Mouse (Mus musculus) neural tube, embryonic 11.5 days (tissue): Measurements from ENCODE around the gene Polr3a. TPM values are rescaled to one million over a fixed set of nuclear protein-coding genes. Genes with fewer than 3 reads are reported as not detected.
"Not testable (repeated sequence)": the region's sequence is repeated elsewhere in the genome, so short reads cannot be mapped to it uniquely, and the experiment has no call there.

ENCODE experiments used
- ATAC-seq: fragments of 200-750 bp; cut with Nextera tagmentation; 2 replicates; pipeline ENCODE4 v1.8.0; 2017; ENCODE audit warnings: moderate number of reproducible peaks, mild to moderate bottlenecking, moderate TSS enrichment, moderate library complexity; ENCODE audit not compliant: insufficient read depth, low FRiP score, low TSS enrichment
- DNase-seq: peaks from one replicate; pipeline ENCODE4 v3.0.0-alpha.2; 2015; ENCODE audit warnings: low spot score
- H3K27ac ChIP-seq: fragments of 300-500 bp; sonication (generic); 2 replicates; pipeline ENCODE4 v1.5.1; 2014; ENCODE audit warnings: low read depth, mild to moderate bottlenecking, low read length
- H3K27me3 ChIP-seq: fragments of 300-500 bp; sonication (generic); 2 replicates; pipeline ENCODE4 v1.6.1; 2014; ENCODE audit warnings: mild to moderate bottlenecking, low read length, mixed read lengths; ENCODE audit not compliant: control insufficient read depth, insufficient read depth
- H3K36me3 ChIP-seq: fragments of 300-500 bp; sonication (generic); 2 replicates; pipeline ENCODE4 v1.6.1; 2014; ENCODE audit warnings: mild to moderate bottlenecking, low read length, moderate library complexity, mixed read lengths; ENCODE audit not compliant: control insufficient read depth, insufficient read depth
- H3K4me1 ChIP-seq: fragments of 300-500 bp; sonication (generic); 2 replicates; pipeline ENCODE4 v1.6.1; 2014; ENCODE audit warnings: low read length, mixed read lengths; ENCODE audit not compliant: control insufficient read depth, insufficient read depth
- H3K4me2 ChIP-seq: fragments of 300-500 bp; sonication (generic); 2 replicates; pipeline ENCODE4 v1.6.1; 2014; ENCODE audit warnings: low read depth, mild to moderate bottlenecking, moderate library complexity
- H3K4me3 ChIP-seq: fragments of 300-500 bp; sonication (generic); 2 replicates; pipeline ENCODE4 v1.5.1; 2014; ENCODE audit warnings: low read depth, low read length
- H3K9ac ChIP-seq: fragments of 300-500 bp; sonication (generic); 2 replicates; pipeline ENCODE4 v1.6.1; 2014; ENCODE audit warnings: mild to moderate bottlenecking, low read length
- H3K9me3 ChIP-seq: fragments of 300-500 bp; sonication (generic); 2 replicates; pipeline ENCODE4 v1.6.1; 2016; ENCODE audit warnings: low read length; ENCODE audit not compliant: control insufficient read depth
- WGBS: fragments of 180-500 bp; shearing (Covaris S2); extraction: QIAGEN DNeasy Blood & Tissue Kit; methylation state at CpG from one replicate; pipeline ENCODE4 v1.1.7; 2014; 5-methylcytosine and 5-hydroxymethylcytosine counted together
- polyA plus RNA-seq: library from polyadenylated mRNA; unstranded; fragments of >200 nt; fragmentation: Nextera tagmentation; extraction: Ambion mirVana; gene quantifications from 2 replicates; pipeline ENCODE4 v1.2.1, GENCODE M21; 2014

The Polr3a gene
- polyA plus RNA-seq, 1 experiment from 2014 or later: 21.5 TPM

DNA sequence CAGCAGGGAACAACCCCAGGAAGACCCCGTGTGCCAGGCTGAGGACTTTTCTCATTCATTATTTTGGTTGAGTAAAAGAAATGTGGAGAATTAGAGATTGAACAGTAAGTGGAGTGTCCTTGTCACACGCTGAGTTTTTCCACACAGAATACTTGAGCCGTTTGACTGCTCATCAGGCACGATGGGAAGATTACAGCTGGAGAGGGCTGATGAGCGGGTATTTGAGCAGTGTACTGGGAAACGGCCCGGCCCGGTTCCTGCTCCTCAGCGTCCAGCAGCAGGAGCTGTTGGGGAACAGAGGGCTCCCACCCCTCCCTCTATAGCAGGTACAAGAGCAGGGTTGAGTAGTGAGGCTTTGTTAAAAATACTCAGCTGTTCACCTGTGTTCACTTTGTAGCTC lies 12.6 kb upstream of the Polr3a start:
- Histone ChIP-seq H3K36me3 (peaks cover 21% of the 10 kb centered on the region), H3K4me3 (no peak overlapping the region), H3K27me3 (no peaks in the 10 kb centered on the region), H3K27ac (no peak overlapping the region), H3K4me2 (no peak overlapping the region), H3K4me1 (peaks cover 8% of the 10 kb centered on the region), H3K9ac (no peak overlapping the region), H3K9me3 (no peaks in the 10 kb centered on the region)
- no peak for ATAC-seq
- WGBS: 47% methylated on average over 9 of the region's 9 CpGs
- no peak for DNase-seq

DNA sequence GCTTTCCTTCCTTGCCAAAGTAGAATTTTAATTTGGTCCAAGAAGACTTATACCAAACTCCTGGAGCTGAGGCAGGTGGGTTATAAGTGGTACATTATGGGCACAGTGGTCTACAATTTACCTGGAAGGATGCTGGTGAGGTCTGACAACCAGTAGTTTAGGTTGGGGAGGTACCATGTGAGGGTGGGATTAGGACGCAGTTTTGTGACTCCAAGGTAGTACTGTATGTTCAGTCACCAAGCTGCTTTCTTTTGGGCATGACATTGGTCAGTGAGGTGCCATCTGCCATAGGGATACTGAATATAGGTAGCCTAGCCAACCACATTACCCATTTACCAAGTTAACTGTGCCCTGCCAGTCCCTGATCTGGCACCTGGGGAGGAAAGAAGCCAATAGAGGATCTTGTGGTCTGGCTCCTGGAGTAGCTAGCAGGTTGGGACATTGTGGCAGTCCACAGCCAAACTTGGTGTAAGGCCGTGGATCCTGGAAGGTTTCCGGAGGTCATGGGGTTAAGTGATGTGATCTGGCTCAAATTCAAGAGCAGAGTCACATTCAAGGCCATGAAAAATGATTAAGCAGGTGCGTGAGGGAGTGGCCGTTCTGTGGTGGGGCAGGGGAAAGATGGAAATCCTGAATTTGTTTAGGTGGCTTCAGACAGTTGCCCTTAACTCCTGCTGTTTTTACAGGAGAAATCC lies 11.8 kb upstream of the Polr3a start:
- no peak for ATAC-seq

DNA sequence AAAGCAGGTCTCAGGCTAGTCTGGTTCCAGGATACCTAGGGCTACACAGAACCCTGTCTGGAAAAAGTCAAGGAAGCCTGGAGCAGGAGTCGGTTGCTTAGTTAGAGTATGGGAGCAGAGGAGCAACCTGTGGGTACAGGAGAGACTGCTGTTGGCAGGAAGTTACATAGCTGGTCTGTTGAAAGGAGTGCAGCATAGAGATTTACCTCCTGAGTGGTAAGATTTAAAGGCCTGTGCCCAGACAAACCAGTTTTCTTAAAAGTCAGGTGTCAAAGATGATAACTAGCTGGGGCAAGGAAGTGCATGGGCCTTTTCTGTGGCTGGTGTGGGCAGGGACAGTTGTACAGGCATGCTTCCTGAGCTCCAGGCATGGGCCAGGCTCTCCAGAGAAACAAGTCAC lies 10.6 kb upstream of the Polr3a start:
- H3K4me3 ChIP-seq: no peak overlapping the region
- DNase-seq (no peak), ATAC-seq (no peak)
- H3K4me2 ChIP-seq: no peak overlapping the region
- no peak overlapping the region for H3K27ac ChIP-seq
- H3K9ac ChIP-seq: no peak overlapping the region
- peaks cover 25% of the 10 kb centered on the region for H3K36me3 ChIP-seq
- no peaks in the 10 kb centered on the region for H3K9me3 ChIP-seq
- 92% methylated on average over 1 of the region's 1 CpGs for WGBS
- H3K4me1 ChIP-seq: peaks cover 9% of the 10 kb centered on the region
- H3K27me3 ChIP-seq: no peaks in the 10 kb centered on the region

More for the DNA sequence above, 11.8 kb upstream of the Polr3a start:
- no peaks in the 10 kb centered on the region for H3K27me3 ChIP-seq
- no peaks in the 10 kb centered on the region for H3K9me3 ChIP-seq
- DNase-seq: no peak
- peaks cover 25% of the 10 kb centered on the region for H3K36me3 ChIP-seq
- no peak overlapping the region for H3K27ac ChIP-seq
- no peak overlapping the region for H3K4me2 ChIP-seq
- peaks cover 8% of the 10 kb centered on the region for H3K4me1 ChIP-seq
- 64% methylated on average over 5 of the region's 5 CpGs for WGBS
- no peak overlapping the region for H3K9ac ChIP-seq
- no peak overlapping the region for H3K4me3 ChIP-seq

DNA sequence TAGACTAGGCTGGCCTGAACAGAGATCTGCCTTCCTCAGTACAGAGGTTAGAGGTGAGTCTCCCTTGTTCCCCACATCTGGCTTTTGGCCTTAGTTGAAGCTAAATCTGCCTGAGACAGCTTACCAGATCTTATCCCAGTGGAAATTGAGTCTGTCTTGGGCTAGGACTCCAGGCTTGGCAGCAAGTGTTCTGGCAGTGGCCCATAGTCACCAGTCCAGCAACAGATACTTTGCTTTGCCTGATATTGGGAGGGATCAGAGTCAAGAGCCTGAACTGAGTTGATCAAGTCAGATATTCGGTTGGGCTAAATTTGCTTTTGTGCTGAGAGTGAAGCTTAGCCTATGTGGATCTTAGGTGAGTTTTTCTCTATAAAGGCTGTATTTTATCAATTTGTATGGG lies 9.6 kb upstream of the Polr3a start:
- Histone ChIP-seq H3K36me3 (peaks cover 25% of the 10 kb centered on the region), H3K9me3 (no peaks in the 10 kb centered on the region), H3K27ac (no peak overlapping the region), H3K4me3 (no peak overlapping the region), H3K27me3 (no peaks in the 10 kb centered on the region), H3K4me2 (no peak overlapping the region), H3K9ac (no peak overlapping the region), H3K4me1 (peaks cover 16% of the 10 kb centered on the region)
- ATAC-seq (no peak), DNase-seq (no peak)
- 100% methylated on average over 1 of the region's 1 CpGs for WGBS

DNA sequence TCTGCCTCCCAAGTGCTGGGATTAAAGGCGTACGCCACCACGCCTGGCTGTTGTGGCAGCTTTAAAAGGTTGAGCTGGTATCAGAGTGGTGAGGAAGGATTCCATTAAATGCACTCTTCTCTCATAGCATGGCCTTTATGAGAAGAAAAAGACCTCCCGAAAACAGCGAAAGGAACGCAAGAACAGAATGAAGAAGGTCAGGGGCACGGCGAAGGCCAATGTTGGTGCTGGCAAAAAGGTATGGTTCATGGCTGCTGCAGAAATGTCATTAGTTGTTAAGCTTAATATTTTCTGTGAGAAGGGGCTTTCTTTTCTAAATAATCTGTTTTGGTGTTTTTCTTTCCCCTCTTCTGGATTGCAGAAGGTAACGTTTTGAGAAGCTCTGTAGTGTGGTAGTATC lies 6.4 kb upstream of the Polr3a start:
- H3K4me3 ChIP-seq: no peak overlapping the region

DNA sequence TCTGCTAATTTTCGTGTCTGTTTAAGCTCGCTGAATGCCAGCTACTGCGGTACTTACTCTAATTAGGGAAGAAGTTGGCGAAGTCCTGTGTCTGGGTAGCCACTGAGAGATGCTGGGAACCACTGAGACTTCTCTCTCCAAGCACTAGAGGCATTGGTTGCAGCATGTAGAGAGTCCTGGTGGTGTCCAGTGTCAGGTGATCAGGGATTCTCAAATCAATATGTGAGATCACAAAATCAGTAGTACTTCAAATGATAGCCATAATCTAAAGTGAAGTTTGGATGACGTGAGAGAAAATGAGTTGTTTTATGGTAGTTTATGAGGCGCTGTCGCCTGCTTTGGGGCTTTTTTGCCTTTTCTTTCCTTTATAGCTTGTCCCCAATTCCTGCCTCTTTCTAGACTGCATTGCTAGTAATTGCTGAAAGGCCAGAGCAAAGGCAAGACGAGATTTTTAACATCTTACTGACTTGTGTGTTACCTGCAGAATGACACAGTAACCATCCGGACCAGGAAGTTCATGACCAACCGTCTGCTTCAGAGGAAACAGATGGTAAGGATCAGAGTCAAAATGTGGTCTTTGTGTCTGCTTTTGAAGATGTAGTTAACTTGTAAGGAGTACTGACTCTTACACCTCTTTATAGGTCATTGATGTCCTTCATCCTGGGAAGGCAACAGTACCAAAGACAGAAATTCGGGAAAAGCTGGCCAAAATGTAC lies 4.6 kb upstream of the Polr3a start:
- ATAC-seq: no peak

More for the DNA sequence above, 6.4 kb upstream of the Polr3a start:
- Histone ChIP-seq H3K27me3 (no peaks in the 10 kb centered on the region), H3K4me1 (peaks cover 10% of the 10 kb centered on the region), H3K27ac (no peak overlapping the region), H3K4me2 (no peak overlapping the region), H3K9ac (no peak overlapping the region), H3K36me3 (peaks cover 25% of the 10 kb centered on the region), H3K9me3 (no peaks in the 10 kb centered on the region)
- ATAC-seq (no peak), DNase-seq (no peak)
- WGBS: 92% methylated on average over 9 of the region's 9 CpGs

DNA sequence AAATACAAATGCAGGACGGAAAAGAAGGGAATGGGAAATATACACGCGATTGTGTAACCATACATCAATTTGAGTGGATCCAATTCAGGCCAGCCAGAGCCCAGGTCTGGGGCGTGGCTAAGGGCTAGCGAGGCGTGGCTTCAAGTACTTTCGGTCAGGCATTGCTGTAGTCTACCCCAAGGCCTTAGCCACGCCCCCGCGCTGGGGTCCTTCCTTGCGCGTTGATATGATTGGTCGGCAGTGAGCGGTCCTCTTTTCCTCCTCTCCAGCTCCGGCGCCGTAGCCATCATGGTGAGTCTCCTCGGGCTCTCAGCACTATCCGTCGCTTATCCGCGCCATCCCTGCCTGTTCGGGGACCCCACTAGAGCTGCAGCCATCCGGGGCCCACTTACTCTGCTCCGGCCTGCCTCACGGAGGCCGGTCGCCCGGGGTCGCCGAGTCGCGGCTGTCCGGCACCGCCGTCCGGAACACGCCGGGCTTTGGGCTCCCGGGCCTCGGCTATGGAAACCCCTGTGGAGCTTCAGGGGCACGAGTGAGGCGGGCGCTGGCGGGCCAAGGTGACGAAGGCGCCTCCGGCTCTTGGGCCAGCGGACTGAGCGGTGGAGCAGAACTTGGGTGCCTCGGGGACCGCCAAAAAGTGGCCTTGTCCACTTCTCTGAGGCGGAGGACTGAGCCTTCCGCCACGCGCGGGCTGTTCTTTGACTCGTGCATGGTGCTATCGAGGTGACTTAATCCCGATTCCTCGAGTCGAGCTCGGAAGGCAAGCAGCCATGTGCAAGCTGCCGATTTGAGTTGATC lies 3.8 kb upstream of the Polr3a start:
- peaks cover 16% of the 10 kb centered on the region for H3K4me1 ChIP-seq
- no peaks in the 10 kb centered on the region for H3K9me3 ChIP-seq
- peak overlapping the region; percentile 99 for H3K9ac ChIP-seq
- DNase-seq (peak; percentile 96), ATAC-seq (peak; percentile 92)
- H3K27me3 ChIP-seq: no peaks in the 10 kb centered on the region
- H3K4me2 ChIP-seq: peak overlapping the region; percentile 72
- WGBS: under 1% methylated on average over 64 of the region's 64 CpGs
- peak overlapping the region; percentile 98 for H3K4me3 ChIP-seq
- peak overlapping the region; percentile 90 for H3K27ac ChIP-seq
- H3K36me3 ChIP-seq: peaks cover 12% of the 10 kb centered on the region

More for the DNA sequence above, 4.6 kb upstream of the Polr3a start:
- Histone ChIP-seq H3K27me3 (no peaks in the 10 kb centered on the region), H3K4me3 (peak overlapping the region; percentile 98), H3K4me1 (peaks cover 10% of the 10 kb centered on the region), H3K27ac (peak overlapping the region; percentile 90; the same call in 1 of the 2 replicates), H3K4me2 (peak overlapping the region; percentile 72), H3K9me3 (no peaks in the 10 kb centered on the region), H3K9ac (peak overlapping the region; percentile 99), H3K36me3 (peaks cover 18% of the 10 kb centered on the region)
- 4% methylated on average over 11 of the region's 11 CpGs for WGBS
- DNase-seq: no peak

DNA sequence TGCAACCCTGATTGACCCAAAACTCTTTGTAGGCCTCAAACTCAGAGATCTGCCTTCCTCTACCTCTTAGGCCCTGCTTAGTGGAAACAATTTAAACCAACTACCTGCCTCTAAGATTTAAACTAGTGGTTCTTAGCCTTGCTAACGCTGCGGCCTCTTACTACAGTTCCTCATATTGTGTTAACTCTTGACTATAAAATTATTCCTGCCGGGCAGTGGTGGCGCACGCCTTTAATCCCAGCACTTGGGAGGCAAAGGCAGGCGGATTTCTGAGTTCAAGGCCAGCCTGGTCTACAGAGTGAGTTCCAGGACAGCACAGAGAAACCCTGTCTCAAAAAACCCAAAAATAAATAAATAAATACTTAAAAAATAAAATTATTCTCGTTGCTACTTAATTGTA lies 2.9 kb upstream of the Polr3a start:
- not testable (repeated sequence) for H3K4me3 ChIP-seq, H3K4me2 ChIP-seq, H3K9ac ChIP-seq, H3K9me3 ChIP-seq, H3K27ac ChIP-seq, DNase-seq, ATAC-seq, H3K27me3 ChIP-seq, H3K36me3 ChIP-seq
- WGBS: 89% methylated on average over 7 of the region's 7 CpGs
- peaks cover 16% of the 10 kb centered on the region for H3K4me1 ChIP-seq
